Mouse (Mus musculus) heart, postnatal 0 days (tissue): ENCODE results near the gene Reep1. TPM values are rescaled to one million over a fixed set of nuclear protein-coding genes. Genes with fewer than 3 reads are reported as not detected.

Experiments
- ATAC-seq: fragments of 200-750 bp; cut with Nextera tagmentation; 2 replicates; pipeline ENCODE4 v1.8.0; 2017; ENCODE audit warnings: low read depth, moderate number of reproducible peaks, moderate library complexity; ENCODE audit not compliant: insufficient read depth
- DNase-seq: peaks from one replicate; pipeline ENCODE4 v3.0.0-alpha.2; 2016; ENCODE audit warnings: low spot score
- H3K27ac ChIP-seq: fragments of 300-500 bp; sonication (generic); 2 replicates; pipeline ENCODE4 v1.5.1; 2014; ENCODE audit warnings: low read depth, mild to moderate bottlenecking
- H3K27me3 ChIP-seq: fragments of 300-500 bp; sonication (generic); 2 replicates; pipeline ENCODE4 v1.6.1; 2014; ENCODE audit warnings: low read length, mixed read lengths; ENCODE audit not compliant: control insufficient read depth, insufficient read depth
- H3K36me3 ChIP-seq: fragments of 300-500 bp; sonication (generic); replicated peaks from 2 replicates; pipeline ENCODE4 v1.6.1; 2014; ENCODE audit warnings: low read length, mixed read lengths; ENCODE audit not compliant: control insufficient read depth, insufficient read depth
- H3K4me1 ChIP-seq: fragments of 300-500 bp; sonication (generic); 2 replicates; pipeline ENCODE4 v1.6.1; 2014; ENCODE audit warnings: antibody characterized with exemption; ENCODE audit not compliant: control insufficient read depth, insufficient read depth
- H3K4me2 ChIP-seq: fragments of 300-500 bp; sonication (generic); 2 replicates; pipeline ENCODE4 v1.6.1; 2014; ENCODE audit warnings: low read depth, mild to moderate bottlenecking, low read length, moderate library complexity
- H3K4me3 ChIP-seq: fragments of 300-500 bp; sonication (generic); 2 replicates; pipeline ENCODE4 v1.5.1; 2014; ENCODE audit warnings: low read depth, low read length
- H3K9ac ChIP-seq: fragments of 300-500 bp; sonication (generic); replicated peaks from 2 replicates; pipeline ENCODE4 v1.6.1; 2014; ENCODE audit warnings: low read depth, low read length, mixed read lengths
- H3K9me3 ChIP-seq: fragments of 300-500 bp; sonication (generic); replicated peaks from 2 replicates; pipeline ENCODE4 v1.6.1; 2016; ENCODE audit warnings: low read length; ENCODE audit not compliant: control insufficient read depth
- CTCF ChIP-seq: IDR thresholded peaks from 2 replicates; pipeline ENCODE4 v1.5.1; 2016; ENCODE audit warnings: antibody characterized with exemption, control low read depth, low read depth
- EP300 ChIP-seq: IDR thresholded peaks from 2 replicates; pipeline ENCODE4 v1.6.1; 2016; ENCODE audit warnings: antibody characterized with exemption, low read depth
- WGBS: fragments of 180-500 bp; shearing (Covaris S2); extraction: QIAGEN DNeasy Blood & Tissue Kit; methylation state at CpG from one replicate; pipeline ENCODE4 v1.1.7; 2014; 5-methylcytosine and 5-hydroxymethylcytosine counted together
- polyA plus RNA-seq: library from polyadenylated mRNA; unstranded; fragments of >200 nt; fragmentation: Nextera tagmentation; extraction: Ambion mirVana; gene quantifications from 2 replicates; pipeline ENCODE4 v1.2.1, GENCODE M21; 2015
- total RNA-seq: library from RNA; depleted of rRNA; stranded (reverse); fragments of >200 nt; gene quantifications from 2 replicates; pipeline ENCODE4 v1.2.3, GENCODE M21; 2014; ENCODE audit warnings: low replicate concordance

Gene Reep1
- total and polyA plus RNA-seq, 2 experiments from 2014 or later: 11.4 to 32.1 TPM

GRCm38 (mm10) chr6:71780431-71780830 lies 73.1 kb downstream of the Reep1 start:
- H3K4me3 ChIP-seq: no peak overlapping the region
- H3K4me1 ChIP-seq: no peaks in the 10 kb centered on the region
- DNase-seq (no peak), ATAC-seq (peak; percentile 8; the same call in 1 of the 2 replicates)
- no peak overlapping the region for H3K4me2 ChIP-seq
- H3K27ac ChIP-seq: no peak overlapping the region
- TF ChIP-seq CTCF (no peak), EP300 (no peak)
- 53% methylated on average over 7 of the region's 7 CpGs for WGBS
- no peaks in the 10 kb centered on the region for H3K27me3 ChIP-seq
- peaks cover 3% of the 10 kb centered on the region; the same call in 1 of the 2 replicates for H3K9me3 ChIP-seq
- H3K9ac ChIP-seq: no peak overlapping the region
- peaks cover 12% of the 10 kb centered on the region; the same call in 1 of the 2 replicates for H3K36me3 ChIP-seq

- no peak overlapping the region for H3K9ac ChIP-seq
- ATAC-seq: no peak
- peaks cover 3% of the 10 kb centered on the region; the same call in 1 of the 2 replicates for H3K9me3 ChIP-seq
- no peak overlapping the region for H3K4me2 ChIP-seq
- no peaks in the 10 kb centered on the region for H3K27me3 ChIP-seq
- H3K4me1 ChIP-seq: no peaks in the 10 kb centered on the region
- 0 out of 2 replicates have a peak, but pooled peaks cover 10% of the 10 kb centered on the region for H3K36me3 ChIP-seq
- TF ChIP-seq EP300 (no peak), CTCF (no peak)
- DNase-seq: no peak
- no peak overlapping the region for H3K27ac ChIP-seq
- H3K4me3 ChIP-seq: no peak overlapping the region
- WGBS: 91% methylated on average over 5 of the region's 5 CpGs
Measured at GRCm38 (mm10) chr6:71783165-71783564, 75.8 kb downstream of the Reep1 start.

GRCm38 (mm10) chr6:71788348-71788747 lies 81.0 kb downstream of the Reep1 start:
- peak; percentile 58; the same call in 1 of the 2 replicates for ATAC-seq
- no peak overlapping the region for H3K9ac ChIP-seq

GRCm38 (mm10) chr6:71791771-71792170 lies 84.4 kb downstream of the Reep1 start:
- 87% methylated on average over 6 of the region's 6 CpGs for WGBS
- Histone ChIP-seq H3K27ac (no peak overlapping the region), H3K9ac (no peak overlapping the region), H3K4me3 (no peak overlapping the region), H3K4me1 (no peaks in the 10 kb centered on the region), H3K9me3 (no peaks in the 10 kb centered on the region), H3K27me3 (no peaks in the 10 kb centered on the region), H3K36me3 (peaks cover 8% of the 10 kb centered on the region; the same call in 1 of the 2 replicates), H3K4me2 (no peak overlapping the region)
- ATAC-seq (no peak), DNase-seq (no peak)
- TF ChIP-seq CTCF: no peak
- no peak for TF ChIP-seq EP300

More at GRCm38 (mm10) chr6:71788348-71788747, 81.0 kb downstream of the Reep1 start:
- TF ChIP-seq EP300 (no peak), CTCF (no peak)
- WGBS: 29% methylated on average over 9 of the region's 9 CpGs
- H3K4me2 ChIP-seq: no peak overlapping the region
- H3K27ac ChIP-seq: no peak overlapping the region
- DNase-seq: peak; percentile 12
- 0 out of 2 replicates have a peak, but pooled peaks cover 7% of the 10 kb centered on the region for H3K36me3 ChIP-seq
- no peaks in the 10 kb centered on the region for H3K27me3 ChIP-seq
- peaks cover 3% of the 10 kb centered on the region; the same call in 1 of the 2 replicates for H3K9me3 ChIP-seq
- no peaks in the 10 kb centered on the region for H3K4me1 ChIP-seq
- no peak overlapping the region for H3K4me3 ChIP-seq

- DNase-seq: no peak
- Histone ChIP-seq H3K9me3 (no peaks in the 10 kb centered on the region), H3K27ac (no peak overlapping the region), H3K4me3 (no peak overlapping the region), H3K4me2 (no peak overlapping the region), H3K9ac (no peak overlapping the region), H3K27me3 (no peaks in the 10 kb centered on the region), H3K4me1 (peaks cover 5% of the 10 kb centered on the region; the same call in 1 of the 2 replicates), H3K36me3 (peaks cover 8% of the 10 kb centered on the region; the same call in 1 of the 2 replicates)
- no peak for ATAC-seq
- 49% methylated on average over 3 of the region's 3 CpGs for WGBS
- TF ChIP-seq EP300: no peak
- TF ChIP-seq CTCF: no peak
Measured at GRCm38 (mm10) chr6:71799391-71799790, 92.0 kb downstream of the Reep1 start.
